Mouse (Mus musculus) stomach, embryonic 14.5 days (tissue): ENCODE results near the gene Nsl1. TPM values are rescaled to one million over a fixed set of nuclear protein-coding genes. Genes with fewer than 3 reads are reported as not detected.

Source experiments
- ATAC-seq: fragments of 200-750 bp; cut with Nextera tagmentation; 2 replicates; pipeline ENCODE4 v1.8.0; 2017; ENCODE audit warnings: low read depth, moderate TSS enrichment; ENCODE audit not compliant: insufficient number of reproducible peaks, insufficient read depth, low FRiP score
- H3K27ac ChIP-seq: fragments of 300-500 bp; sonication (generic); 2 replicates; pipeline ENCODE4 v1.5.1; 2014; ENCODE audit warnings: mild to moderate bottlenecking, low read length, moderate library complexity, mixed read lengths
- H3K27me3 ChIP-seq: fragments of 300-500 bp; sonication (generic); 2 replicates; pipeline ENCODE4 v1.6.1; 2014; ENCODE audit warnings: low read length, control low read depth, mixed read lengths; ENCODE audit not compliant: control insufficient read depth, insufficient read depth
- H3K36me3 ChIP-seq: fragments of 300-500 bp; sonication (generic); 2 replicates; pipeline ENCODE4 v1.6.1; 2014; ENCODE audit warnings: mild to moderate bottlenecking, control low read depth, low read length, moderate library complexity, mixed read lengths; ENCODE audit not compliant: control insufficient read depth, insufficient read depth
- H3K4me1 ChIP-seq: fragments of 300-500 bp; sonication (generic); 2 replicates; pipeline ENCODE4 v1.6.1; 2014; ENCODE audit warnings: low read length, control low read depth, mixed read lengths; ENCODE audit not compliant: control insufficient read depth, insufficient read depth
- H3K4me2 ChIP-seq: fragments of 300-500 bp; sonication (generic); replicated peaks from 2 replicates; pipeline ENCODE4 v1.6.1; 2014; ENCODE audit warnings: low read depth, low read length, control low read depth
- H3K4me3 ChIP-seq: fragments of 300-500 bp; sonication (generic); 2 replicates; pipeline ENCODE4 v1.5.1; 2014; ENCODE audit warnings: low read depth, low read length, control low read depth
- H3K9ac ChIP-seq: fragments of 300-500 bp; sonication (generic); replicated peaks from 2 replicates; pipeline ENCODE4 v1.6.1; 2014; ENCODE audit warnings: low read depth, mild to moderate bottlenecking, control low read depth, low read length, moderate library complexity, mixed read lengths
- H3K9me3 ChIP-seq: fragments of 300-500 bp; sonication (generic); 2 replicates; pipeline ENCODE4 v1.6.1; 2016; ENCODE audit warnings: low read depth, low read length, control low read depth; ENCODE audit not compliant: control insufficient read depth
- WGBS: fragments of 180-500 bp; shearing (Covaris S2); extraction: QIAGEN DNeasy Blood & Tissue Kit; methylation state at CpG from one replicate; pipeline ENCODE4 v1.1.7; 2014; 5-methylcytosine and 5-hydroxymethylcytosine counted together
- polyA plus RNA-seq: library from polyadenylated mRNA; unstranded; fragments of >200 nt; fragmentation: Nextera tagmentation; extraction: Ambion mirVana; gene quantifications from 2 replicates; pipeline ENCODE4 v1.2.1, GENCODE M21; 2014

The Nsl1 gene
- polyA plus RNA-seq, 1 experiment from 2014 or later = 22.0 TPM

- H3K4me1 ChIP-seq = no peaks in the 10 kb centered on the region
- peak overlapping the region; percentile 39 for H3K4me2 ChIP-seq
- WGBS = 16% methylated on average over 38 of the region's 38 CpGs
- H3K27me3 ChIP-seq = 0 out of 2 replicates have a peak, but pooled peaks cover 5% of the 10 kb centered on the region
- no peaks in the 10 kb centered on the region for H3K9me3 ChIP-seq
- peak overlapping the region; percentile 16; the same call in 1 of the 2 replicates for H3K4me3 ChIP-seq
- no peak overlapping the region for H3K27ac ChIP-seq
- no peaks in the 10 kb centered on the region for H3K36me3 ChIP-seq
- peak overlapping the region; percentile 4; the same call in 1 of the 2 replicates for H3K9ac ChIP-seq
- ATAC-seq = peak; percentile 78
Observed at GRCm38 (mm10) chr1:191125811-191126638, 63.2 kb downstream of the Nsl1 start.

- H3K36me3 ChIP-seq = no peaks in the 10 kb centered on the region
- H3K27me3 ChIP-seq = no peaks in the 10 kb centered on the region
- no peak overlapping the region for H3K27ac ChIP-seq
- no peaks in the 10 kb centered on the region for H3K9me3 ChIP-seq
- no peak overlapping the region for H3K4me2 ChIP-seq
- ATAC-seq = no peak
- H3K4me3 ChIP-seq = no peak overlapping the region
- H3K9ac ChIP-seq = no peak overlapping the region
- peaks cover 6% of the 10 kb centered on the region; the same call in 1 of the 2 replicates for H3K4me1 ChIP-seq
- WGBS = 95% methylated on average over 2 of the region's 2 CpGs
Observed at GRCm38 (mm10) chr1:191131692-191132091, 68.9 kb downstream of the Nsl1 start.

- WGBS = 59% methylated on average over 5 of the region's 5 CpGs
- Histone ChIP-seq H3K4me2 (no peak overlapping the region), H3K9ac (no peak overlapping the region), H3K4me1 (peaks cover 6% of the 10 kb centered on the region; the same call in 1 of the 2 replicates), H3K27me3 (no peaks in the 10 kb centered on the region), H3K4me3 (no peak overlapping the region), H3K9me3 (no peaks in the 10 kb centered on the region), H3K27ac (no peak overlapping the region), H3K36me3 (no peaks in the 10 kb centered on the region)
- no peak for ATAC-seq
Observed at GRCm38 (mm10) chr1:191132240-191132639, 69.4 kb downstream of the Nsl1 start.

GRCm38 (mm10) chr1:191132934-191133333 lies 70.1 kb downstream of the Nsl1 start:
- no peak overlapping the region for H3K27ac ChIP-seq
- ATAC-seq = no peak
- no peaks in the 10 kb centered on the region for H3K36me3 ChIP-seq
- no peak overlapping the region for H3K9ac ChIP-seq
- H3K4me1 ChIP-seq = peaks cover 6% of the 10 kb centered on the region; the same call in 1 of the 2 replicates
- H3K4me3 ChIP-seq = no peak overlapping the region
- H3K9me3 ChIP-seq = no peaks in the 10 kb centered on the region
- WGBS = 65% methylated on average over 5 of the region's 5 CpGs
- no peaks in the 10 kb centered on the region for H3K27me3 ChIP-seq
- no peak overlapping the region for H3K4me2 ChIP-seq

GRCm38 (mm10) chr1:191135406-191135805 lies 72.6 kb downstream of the Nsl1 start:
- H3K9me3 ChIP-seq = no peaks in the 10 kb centered on the region
- H3K27ac ChIP-seq = no peak overlapping the region
- WGBS = 51% methylated on average over 4 of the region's 4 CpGs
- H3K4me1 ChIP-seq = peaks cover 6% of the 10 kb centered on the region; the same call in 1 of the 2 replicates
- H3K9ac ChIP-seq = no peak overlapping the region
- no peak overlapping the region for H3K4me2 ChIP-seq
- no peaks in the 10 kb centered on the region for H3K36me3 ChIP-seq
- no peak for ATAC-seq
- no peak overlapping the region for H3K4me3 ChIP-seq
- H3K27me3 ChIP-seq = no peaks in the 10 kb centered on the region

Other genes with a start within 250 kb of the Nsl1 start
- 15.3 and 16.1 TPM in 2 replicates for gene Rps6kc1, start 151.2 kb upstream of the Nsl1 start, polyA plus RNA-seq
- 41.1 and 43.0 TPM in 2 replicates for gene Angel2, start 137.9 kb upstream of the Nsl1 start, polyA plus RNA-seq
- gene Vash2, start 83.7 kb upstream of the Nsl1 start, polyA plus RNA-seq = 33.5 and 35.3 TPM in 2 replicates
- 5.8 and 6.6 TPM in 2 replicates for gene Flvcr1, start 36.9 kb upstream of the Nsl1 start, polyA plus RNA-seq
- not detected in 2 replicates for gene Spata45, start 26.4 kb upstream of the Nsl1 start, polyA plus RNA-seq
- gene Tatdn3, start 80 bp upstream of the Nsl1 start, polyA plus RNA-seq = 14.8 and 20.4 TPM in 2 replicates
- 13.4 and 13.6 TPM in 2 replicates for gene Batf3, start 34.8 kb downstream of the Nsl1 start, polyA plus RNA-seq
- not detected in 2 replicates for gene Fam71a, start 101.8 kb downstream of the Nsl1 start, polyA plus RNA-seq
- 2.9 and 3.7 TPM in 2 replicates for gene Atf3, start 155.0 kb downstream of the Nsl1 start, polyA plus RNA-seq